Mouse (Mus musculus): Measurements from ENCODE around the gene Fsip1. TPM values are rescaled to one million over a fixed set of nuclear protein-coding genes. Genes with fewer than 3 reads are reported as not detected.

The Fsip1 gene
- polyA plus RNA-seq (2015; fragmentation: Nextera tagmentation; extraction: Ambion mirVana) = 4.5 and 4.6 TPM in 2 replicates

DNA sequence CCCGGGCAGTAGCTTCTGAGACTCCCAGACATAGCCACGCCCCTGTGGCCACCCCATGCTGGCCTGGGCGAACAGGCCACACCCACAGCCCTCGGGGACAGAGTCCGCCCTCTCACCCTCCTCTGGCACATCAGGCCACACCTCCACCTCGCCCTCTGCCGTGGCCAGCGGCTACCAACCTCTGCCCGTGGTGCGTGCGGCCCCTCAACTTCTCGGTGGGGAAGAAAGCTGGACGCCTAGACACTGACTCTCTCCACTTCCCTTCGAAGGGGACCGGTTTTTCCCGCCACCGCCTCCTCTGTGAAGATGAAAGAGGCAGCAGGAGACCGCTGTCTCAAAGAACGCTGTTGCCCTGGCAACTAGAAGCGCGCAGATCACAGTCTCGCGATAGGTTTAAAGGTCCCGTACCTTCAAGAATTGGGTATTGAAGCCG is at the start of gene Fsip1:
TSS of gene Fsip1 (minus strand) at position 346 of the 433 bp plus-strand sequence.
- Histone ChIP-seq H3K27me3 (replicated peaks; ENCODE audit: control insufficient read depth, insufficient read depth, low read length) (no peaks in the 10 kb centered on the region), H3K4me1 (replicated peaks; ENCODE audit: control insufficient read depth, insufficient read depth, low read length) (peaks cover 3% of the 10 kb centered on the region), H3K36me3 (ENCODE audit: control insufficient read depth, insufficient read depth) (no peaks in the 10 kb centered on the region), H3K4me2 (ENCODE audit: low read length) (peak within 1 kb of the TSS; percentile 75), H3K4me3 (replicated peaks; ENCODE audit: low read length) (peak within 1 kb of the TSS; percentile 48), H3K9me3 (ENCODE audit: control insufficient read depth, low read length) (no peaks in the 10 kb centered on the region), H3K27ac (ENCODE audit: low read length) (no peak within 1 kb of the TSS), H3K9ac (replicated peaks; ENCODE audit: low read depth, low read length) (peak within 1 kb of the TSS; percentile 52)
- WGBS = 2% methylated on average over 25 of the region's 25 CpGs
- peak; percentile 91 for ATAC-seq

- Histone ChIP-seq H3K4me1 (replicated peaks; ENCODE audit: control insufficient read depth, insufficient read depth, low read length) (no peaks in the 10 kb centered on the region), H3K4me3 (replicated peaks; ENCODE audit: low read length) (no peak overlapping the region), H3K4me2 (ENCODE audit: low read length) (no peak overlapping the region), H3K27me3 (replicated peaks; ENCODE audit: control insufficient read depth, insufficient read depth, low read length) (no peaks in the 10 kb centered on the region), H3K27ac (ENCODE audit: low read length) (no peak overlapping the region), H3K9ac (replicated peaks; ENCODE audit: low read depth, low read length) (no peak overlapping the region), H3K36me3 (ENCODE audit: control insufficient read depth, insufficient read depth) (no peaks in the 10 kb centered on the region), H3K9me3 (ENCODE audit: control insufficient read depth, low read length) (no peaks in the 10 kb centered on the region)
- WGBS = 77% methylated on average over 3 of the region's 3 CpGs
- no peak for ATAC-seq
These were observed 49.7 kb upstream of the Fsip1 start for GRCm38 (mm10) chr2:118306522-118306895.

GRCm38 (mm10) chr2:118305827-118306521 is 49.2 kb upstream of the Fsip1 start:
- H3K27me3 ChIP-seq (replicated peaks; ENCODE audit: control insufficient read depth, insufficient read depth, low read length) = no peaks in the 10 kb centered on the region
- no peak for ATAC-seq
- no peak overlapping the region for H3K27ac ChIP-seq (ENCODE audit: low read length)
- H3K9me3 ChIP-seq (ENCODE audit: control insufficient read depth, low read length) = no peaks in the 10 kb centered on the region
- no peak overlapping the region for H3K9ac ChIP-seq (replicated peaks; ENCODE audit: low read depth, low read length)
- no peak overlapping the region for H3K4me2 ChIP-seq (ENCODE audit: low read length)
- H3K4me3 ChIP-seq (replicated peaks; ENCODE audit: low read length) = no peak overlapping the region
- no peaks in the 10 kb centered on the region for H3K36me3 ChIP-seq (ENCODE audit: control insufficient read depth, insufficient read depth)
- WGBS = 78% methylated on average over 7 of the region's 7 CpGs
- H3K4me1 ChIP-seq (replicated peaks; ENCODE audit: control insufficient read depth, insufficient read depth, low read length) = no peaks in the 10 kb centered on the region

- no peak overlapping the region for H3K9ac ChIP-seq (replicated peaks; ENCODE audit: low read depth, low read length)
- 80% methylated on average over 4 of the region's 4 CpGs for WGBS
- no peak for ATAC-seq
- no peaks in the 10 kb centered on the region for H3K27me3 ChIP-seq (replicated peaks; ENCODE audit: control insufficient read depth, insufficient read depth, low read length)
- H3K27ac ChIP-seq (ENCODE audit: low read length) = no peak overlapping the region
- no peak overlapping the region for H3K4me3 ChIP-seq (replicated peaks; ENCODE audit: low read length)
- no peak overlapping the region for H3K4me2 ChIP-seq (ENCODE audit: low read length)
- H3K36me3 ChIP-seq (ENCODE audit: control insufficient read depth, insufficient read depth) = no peaks in the 10 kb centered on the region
- no peaks in the 10 kb centered on the region for H3K4me1 ChIP-seq (replicated peaks; ENCODE audit: control insufficient read depth, insufficient read depth, low read length)
- no peaks in the 10 kb centered on the region for H3K9me3 ChIP-seq (ENCODE audit: control insufficient read depth, low read length)
These were observed 46.7 kb upstream of the Fsip1 start for GRCm38 (mm10) chr2:118303456-118303855.

DNA sequence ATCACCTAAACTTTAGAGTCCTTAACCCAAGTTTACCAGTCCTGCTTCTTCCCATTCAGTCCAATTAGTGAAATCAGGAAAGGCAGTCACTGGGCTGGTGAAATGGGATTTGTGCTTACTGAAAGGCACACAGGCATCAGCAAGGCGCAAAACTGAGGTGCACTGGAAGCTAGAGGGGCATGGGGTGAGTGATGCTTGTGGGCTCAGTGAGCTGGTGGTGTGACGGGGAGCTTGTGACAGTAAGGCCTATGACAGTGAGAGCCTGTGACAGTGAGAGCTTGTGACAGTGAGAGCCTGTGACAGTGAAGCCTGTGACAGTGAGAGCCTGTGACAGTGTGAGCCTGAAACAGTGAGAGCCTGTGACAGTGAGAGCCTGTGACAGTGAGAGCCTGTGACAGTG is 44.9 kb upstream of the Fsip1 start:
- Histone ChIP-seq H3K9me3 (ENCODE audit: control insufficient read depth, low read length) (no peaks in the 10 kb centered on the region), H3K4me3 (replicated peaks; ENCODE audit: low read length) (no peak overlapping the region), H3K27ac (ENCODE audit: low read length) (no peak overlapping the region), H3K4me2 (ENCODE audit: low read length) (no peak overlapping the region), H3K36me3 (ENCODE audit: control insufficient read depth, insufficient read depth) (no peaks in the 10 kb centered on the region), H3K9ac (replicated peaks; ENCODE audit: low read depth, low read length) (no peak overlapping the region), H3K4me1 (replicated peaks; ENCODE audit: control insufficient read depth, insufficient read depth, low read length) (no peaks in the 10 kb centered on the region), H3K27me3 (replicated peaks; ENCODE audit: control insufficient read depth, insufficient read depth, low read length) (no peaks in the 10 kb centered on the region)
- WGBS = 63% methylated on average over 2 of the region's 2 CpGs
- ATAC-seq = no peak

DNA sequence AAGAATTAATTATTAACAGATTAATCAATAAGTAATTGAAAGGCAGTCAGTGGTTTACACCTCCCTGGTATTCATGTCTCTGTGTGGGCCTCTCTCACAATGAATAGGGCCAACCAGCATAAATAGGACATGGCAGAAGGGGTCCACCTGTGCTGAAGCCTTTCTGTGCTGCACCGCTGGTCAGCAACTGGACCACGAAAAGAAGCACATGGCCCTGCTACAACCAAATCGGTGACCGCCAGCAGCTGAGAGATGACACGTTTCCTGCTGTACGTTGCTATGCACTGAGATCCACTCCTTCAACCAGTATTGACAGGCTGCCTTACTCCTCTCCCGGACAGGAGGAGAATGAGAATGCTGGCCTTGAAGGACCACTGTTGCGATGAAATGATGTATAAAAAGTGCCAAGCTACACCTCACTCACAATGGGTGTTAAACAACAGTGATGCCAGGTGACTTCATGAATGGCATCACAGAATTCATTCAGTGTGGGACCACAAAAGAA is 44.3 kb upstream of the Fsip1 start:
- Histone ChIP-seq H3K4me1 (replicated peaks; ENCODE audit: control insufficient read depth, insufficient read depth, low read length) (no peaks in the 10 kb centered on the region), H3K27ac (ENCODE audit: low read length) (no peak overlapping the region), H3K4me3 (replicated peaks; ENCODE audit: low read length) (no peak overlapping the region), H3K36me3 (ENCODE audit: control insufficient read depth, insufficient read depth) (no peaks in the 10 kb centered on the region), H3K9ac (replicated peaks; ENCODE audit: low read depth, low read length) (no peak overlapping the region), H3K4me2 (ENCODE audit: low read length) (no peak overlapping the region), H3K27me3 (replicated peaks; ENCODE audit: control insufficient read depth, insufficient read depth, low read length) (no peaks in the 10 kb centered on the region), H3K9me3 (ENCODE audit: control insufficient read depth, low read length) (no peaks in the 10 kb centered on the region)
- ATAC-seq = no peak
- WGBS = 67% methylated on average over 8 of the region's 8 CpGs

DNA sequence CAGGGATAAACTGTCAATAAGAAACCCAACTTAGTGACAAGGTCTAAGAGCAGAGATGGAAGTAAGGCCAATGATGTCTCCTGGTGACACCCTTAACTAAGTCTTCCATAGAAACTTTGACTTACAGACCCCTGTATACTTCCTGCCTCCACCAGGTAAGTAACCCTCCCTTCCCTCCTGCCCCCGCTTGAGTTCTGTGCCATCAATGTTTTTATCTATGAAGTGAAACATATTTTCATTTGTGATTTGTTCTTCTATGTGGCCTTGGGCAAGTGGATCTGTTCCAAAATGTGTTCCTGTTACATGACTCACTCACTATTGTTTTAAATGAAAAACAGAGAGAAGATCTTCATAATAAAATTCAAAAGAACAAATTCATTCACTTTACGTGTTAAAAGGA is 43.2 kb upstream of the Fsip1 start:
- no peak overlapping the region for H3K9ac ChIP-seq (replicated peaks; ENCODE audit: low read depth, low read length)
- no peaks in the 10 kb centered on the region for H3K9me3 ChIP-seq (ENCODE audit: control insufficient read depth, low read length)
- 91% methylated on average over 2 of the region's 2 CpGs for WGBS
- H3K4me3 ChIP-seq (replicated peaks; ENCODE audit: low read length) = no peak overlapping the region
- no peaks in the 10 kb centered on the region for H3K36me3 ChIP-seq (ENCODE audit: control insufficient read depth, insufficient read depth)
- ATAC-seq = no peak
- no peaks in the 10 kb centered on the region for H3K4me1 ChIP-seq (replicated peaks; ENCODE audit: control insufficient read depth, insufficient read depth, low read length)
- H3K4me2 ChIP-seq (ENCODE audit: low read length) = no peak overlapping the region
- H3K27me3 ChIP-seq (replicated peaks; ENCODE audit: control insufficient read depth, insufficient read depth, low read length) = no peaks in the 10 kb centered on the region
- H3K27ac ChIP-seq (ENCODE audit: low read length) = no peak overlapping the region

DNA sequence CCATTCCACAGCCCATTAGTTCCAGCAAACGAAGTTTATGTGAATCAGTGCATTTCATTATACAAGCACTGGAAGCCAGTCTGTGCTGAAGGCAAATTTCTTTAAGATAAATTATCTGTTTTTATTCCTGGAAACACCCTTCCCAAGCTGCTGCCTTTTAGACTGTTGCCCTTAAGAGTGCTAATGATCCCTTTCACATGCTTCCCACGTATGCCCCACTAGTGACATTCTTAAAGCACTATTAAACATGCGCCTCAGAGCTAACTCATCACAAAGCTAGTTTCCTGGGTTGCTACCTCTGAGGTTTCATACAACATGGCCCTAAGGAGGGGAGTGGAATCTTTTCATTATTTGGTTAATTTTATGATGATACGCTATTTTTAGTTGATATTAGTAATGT is 41.8 kb upstream of the Fsip1 start:
- Histone ChIP-seq H3K4me1 (replicated peaks; ENCODE audit: control insufficient read depth, insufficient read depth, low read length) (0 out of 2 replicates have a peak, but pooled peaks cover 2% of the 10 kb centered on the region), H3K4me3 (replicated peaks; ENCODE audit: low read length) (no peak overlapping the region), H3K27ac (ENCODE audit: low read length) (no peak overlapping the region), H3K4me2 (ENCODE audit: low read length) (no peak overlapping the region), H3K9me3 (ENCODE audit: control insufficient read depth, low read length) (no peaks in the 10 kb centered on the region), H3K27me3 (replicated peaks; ENCODE audit: control insufficient read depth, insufficient read depth, low read length) (no peaks in the 10 kb centered on the region), H3K36me3 (ENCODE audit: control insufficient read depth, insufficient read depth) (no peaks in the 10 kb centered on the region), H3K9ac (replicated peaks; ENCODE audit: low read depth, low read length) (no peak overlapping the region)
- WGBS = 58% methylated on average over 4 of the region's 4 CpGs
- ATAC-seq = no peak

DNA sequence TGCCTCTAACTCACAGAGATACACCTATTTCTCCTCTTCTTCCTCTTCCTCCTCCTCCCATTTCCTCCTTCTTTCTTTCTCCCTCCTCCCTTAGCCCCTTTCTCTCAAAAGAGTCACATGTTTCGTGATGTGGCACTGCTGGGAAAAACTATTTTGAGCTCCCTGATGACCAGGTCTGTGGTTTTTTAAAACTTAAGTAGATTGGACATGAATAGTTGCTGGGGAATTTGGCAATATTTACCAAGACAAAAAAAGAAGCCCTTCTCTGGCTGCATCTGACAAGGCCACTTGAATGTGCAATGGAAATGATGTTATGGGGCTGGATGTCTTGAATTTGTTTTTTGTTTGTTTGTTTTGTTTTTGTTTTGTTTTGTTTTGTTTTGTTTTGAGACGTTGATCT is 41.2 kb upstream of the Fsip1 start:
- 0 out of 2 replicates have a peak, but pooled peaks cover 2% of the 10 kb centered on the region for H3K4me1 ChIP-seq (replicated peaks; ENCODE audit: control insufficient read depth, insufficient read depth, low read length)
- no peak overlapping the region for H3K4me3 ChIP-seq (replicated peaks; ENCODE audit: low read length)
- 86% methylated on average over 2 of the region's 2 CpGs for WGBS
- H3K27ac ChIP-seq (ENCODE audit: low read length) = no peak overlapping the region
- no peaks in the 10 kb centered on the region for H3K27me3 ChIP-seq (replicated peaks; ENCODE audit: control insufficient read depth, insufficient read depth, low read length)
- no peak overlapping the region for H3K9ac ChIP-seq (replicated peaks; ENCODE audit: low read depth, low read length)
- no peaks in the 10 kb centered on the region for H3K36me3 ChIP-seq (ENCODE audit: control insufficient read depth, insufficient read depth)
- ATAC-seq = no peak
- H3K9me3 ChIP-seq (ENCODE audit: control insufficient read depth, low read length) = no peaks in the 10 kb centered on the region
- no peak overlapping the region for H3K4me2 ChIP-seq (ENCODE audit: low read length)

Measured in forebrain, embryonic 16.5 days (tissue).